Mouse (Mus musculus): Measurements from ENCODE around the gene Poc5.

Poc5 gene

GRCm38 (mm10) chr13:96432376-96432811, 44.3 kb downstream of the Poc5 start:
- no peak for DNase-seq (ENCODE audit: low spot score)

- no peak for DNase-seq (ENCODE audit: low spot score)
Observed at GRCm38 (mm10) chr13:96433041-96433440, 44.9 kb downstream of the Poc5 start.

- no peak for DNase-seq (ENCODE audit: low spot score)
Observed at GRCm38 (mm10) chr13:96433648-96434190, 45.6 kb downstream of the Poc5 start.

- DNase-seq (ENCODE audit: low spot score) = no peak
Observed at GRCm38 (mm10) chr13:96434899-96435331, 46.8 kb downstream of the Poc5 start.

GRCm38 (mm10) chr13:96435793-96436192, 47.7 kb downstream of the Poc5 start:
- no peak for DNase-seq (ENCODE audit: low spot score)

GRCm38 (mm10) chr13:96436921-96437320, 48.8 kb downstream of the Poc5 start:
- DNase-seq (ENCODE audit: low spot score) = no peak

GRCm38 (mm10) chr13:96440436-96440835, 52.3 kb downstream of the Poc5 start:
- DNase-seq (ENCODE audit: low spot score) = no peak

- no peak for DNase-seq (ENCODE audit: low spot score)
Observed at GRCm38 (mm10) chr13:96450205-96450856, 62.2 kb downstream of the Poc5 start.

GRCm38 (mm10) chr13:96450869-96451268, 62.8 kb downstream of the Poc5 start:
- no peak for DNase-seq (ENCODE audit: low spot score)

GRCm38 (mm10) chr13:96451386-96452140, 63.5 kb downstream of the Poc5 start:
- DNase-seq (ENCODE audit: low spot score) = no peak

- DNase-seq (ENCODE audit: low spot score) = no peak
Observed at GRCm38 (mm10) chr13:96452621-96453020, 64.5 kb downstream of the Poc5 start.

- no peak for DNase-seq (ENCODE audit: low spot score)
Observed at GRCm38 (mm10) chr13:96454288-96454687, 66.2 kb downstream of the Poc5 start.

- no peak for DNase-seq (ENCODE audit: low spot score)
Observed at GRCm38 (mm10) chr13:96457566-96457965, 69.5 kb downstream of the Poc5 start.

- no peak for DNase-seq (ENCODE audit: low spot score)
Observed at GRCm38 (mm10) chr13:96458018-96458417, 69.9 kb downstream of the Poc5 start.

- no peak for DNase-seq (ENCODE audit: low spot score)
Observed at GRCm38 (mm10) chr13:96458606-96459005, 70.5 kb downstream of the Poc5 start.

- no peak for DNase-seq (ENCODE audit: low spot score)
Observed at GRCm38 (mm10) chr13:96462644-96463043, 74.5 kb downstream of the Poc5 start.

GRCm38 (mm10) chr13:96465315-96465714, 77.2 kb downstream of the Poc5 start:
- DNase-seq (ENCODE audit: low spot score) = no peak

Data from urinary bladder, postnatal 10 days (tissue).